Mouse (Mus musculus): Measurements from ENCODE around the gene Pcbp1.

DNA sequence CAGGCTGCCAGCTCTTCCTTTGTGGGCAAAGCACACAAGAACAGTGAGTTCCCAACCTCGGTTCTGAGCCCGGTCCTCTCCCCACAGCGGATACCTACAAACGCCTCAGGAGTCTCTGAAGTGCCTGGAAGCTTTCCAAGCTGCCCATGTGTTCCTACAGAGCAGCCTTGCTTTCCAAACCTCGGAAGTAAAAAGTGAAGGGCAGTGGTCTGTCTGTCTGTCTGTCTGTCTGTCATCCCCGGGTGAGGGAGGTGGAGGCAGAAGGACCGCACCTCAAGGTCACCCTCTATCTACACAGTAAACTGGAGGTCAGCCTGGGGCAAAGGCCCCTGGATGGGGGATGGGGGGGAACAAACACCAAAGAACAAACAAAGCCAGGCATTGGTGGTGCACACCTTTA, 20.4 kb downstream of the Pcbp1 start:
- TF ChIP-seq CTCF (IDR thresholded peaks at IDR 0.05; ENCODE audit: control insufficient read depth, insufficient read depth, insufficient read length) (no peak), MYOG (IDR thresholded peaks at IDR 0.05; ENCODE audit: control insufficient read depth, extremely low read depth, insufficient read length) (no peak), MYOD1 (IDR thresholded peaks at IDR 0.05; ENCODE audit: control insufficient read depth, insufficient read length, low read depth) (no peak), MAX (IDR thresholded peaks at IDR 0.05) (no peak), FOSL1 (IDR thresholded peaks at IDR 0.05; ENCODE audit: insufficient read depth, low read length, poor library complexity, severe bottlenecking) (no peak)
